Mouse (Mus musculus) cerebellum, adult 8-10 months (tissue): ENCODE data around the gene Gnl1.
A peak's percentile ranks its signal among the peaks of the same experiment; 100 is the strongest.
"Not testable (repeated sequence)": the region's sequence is repeated elsewhere in the genome, so short reads cannot be mapped to it uniquely, and the experiment has no call there.

Experiments
- DNase-seq: peaks from one replicate; pipeline ENCODE4 v3.0.0; 2022

Gene Gnl1

DNA sequence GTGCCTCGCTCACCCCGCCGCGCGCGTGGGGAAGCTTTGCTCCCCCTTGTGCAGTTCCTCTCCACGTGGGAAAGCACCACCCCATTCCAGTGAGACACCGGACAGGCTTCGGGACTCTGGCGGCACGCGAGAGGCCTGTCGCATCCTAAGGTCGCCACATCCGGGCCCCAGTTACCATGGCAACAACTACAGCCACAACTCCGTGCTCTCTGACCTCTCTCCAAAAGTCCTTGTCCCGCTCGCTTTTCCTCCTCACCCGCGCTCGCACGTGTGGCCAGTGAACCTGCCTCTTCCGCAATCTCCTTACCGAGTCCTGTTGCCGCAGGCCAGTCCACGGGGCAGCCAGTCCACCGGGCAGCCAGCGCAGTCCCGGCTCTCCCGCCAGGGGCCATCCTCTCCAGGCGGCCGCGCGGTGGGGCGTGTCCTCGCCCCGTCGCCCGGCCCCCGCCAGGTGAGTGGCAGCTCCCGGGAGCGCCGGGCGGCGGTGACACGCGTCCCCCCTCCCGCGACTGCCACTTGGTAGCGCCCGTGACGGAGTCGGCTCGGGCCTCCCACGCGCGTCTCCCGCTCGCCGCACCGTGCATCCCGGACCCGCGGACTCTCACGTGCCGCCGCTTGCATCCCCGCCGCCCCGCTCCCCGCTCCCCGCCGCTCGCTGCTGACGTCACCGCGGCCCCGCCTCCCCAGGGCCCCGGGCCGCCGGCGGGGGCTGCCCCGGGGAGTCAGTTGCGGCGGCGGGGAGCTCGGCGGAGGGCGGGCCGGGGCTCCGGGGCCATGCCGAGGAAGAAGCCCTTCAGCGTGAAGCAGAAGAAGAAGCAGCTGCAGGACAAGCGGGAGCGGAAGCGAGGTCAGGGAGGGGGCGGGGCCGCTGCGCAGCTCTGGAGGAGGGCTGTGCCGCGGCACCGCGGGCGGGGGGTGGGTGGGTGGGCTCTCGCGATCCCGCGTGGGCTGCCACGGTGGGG, at the start of gene Gnl1, which contains the start of gene Prr3:
Gene Gnl1, plus strand, starts transcription at position 451 of the 962 bp plus-strand sequence.
Gene Prr3, minus strand, starts transcription at position 836 of the 962 bp plus-strand sequence.
- DNase-seq: peak; percentile 92

- no peak for DNase-seq
Observed at GRCm38 (mm10) chr17:35930627-35931026, 49.0 kb upstream of the Gnl1 start.

DNA sequence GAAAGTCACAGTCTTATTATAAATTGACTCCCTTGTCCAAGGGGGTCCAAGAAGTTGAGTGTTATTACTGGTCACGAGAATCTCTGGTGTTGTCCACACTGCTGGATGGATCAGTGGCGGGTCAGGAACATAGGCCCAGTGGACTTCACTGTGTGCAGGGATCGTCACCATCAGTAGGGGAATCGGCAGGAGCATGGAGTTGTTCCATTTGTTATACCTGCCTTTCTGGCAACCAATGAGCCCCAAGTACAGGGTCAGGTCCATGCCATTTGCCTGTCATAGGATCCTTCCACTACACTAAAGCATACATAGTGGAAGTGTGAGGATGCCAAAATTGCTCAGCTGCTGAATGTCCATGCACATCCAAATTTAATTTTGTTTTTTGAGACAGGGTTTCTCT, 47.0 kb upstream of the Gnl1 start:
- DNase-seq: no peak

DNA sequence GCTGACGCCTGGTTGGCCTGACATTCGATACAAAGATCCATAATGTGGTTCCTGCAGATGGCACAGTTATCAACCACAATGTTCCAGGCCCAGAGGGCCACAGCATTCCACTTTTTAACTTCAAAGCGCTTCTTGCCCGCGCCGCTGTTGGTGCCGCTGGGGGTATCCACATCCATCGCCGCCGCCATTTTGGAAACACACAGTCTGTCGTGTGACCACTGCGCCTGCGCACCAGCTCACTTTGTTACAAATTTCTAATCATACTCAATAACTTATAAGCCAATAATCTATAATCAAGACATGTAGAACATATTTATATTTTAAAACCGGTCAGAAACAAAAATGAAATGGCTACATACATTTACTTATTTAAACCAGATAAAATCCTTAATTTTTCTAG, 43.9 kb upstream of the Gnl1 start:
- DNase-seq: not testable (repeated sequence)

GRCm38 (mm10) chr17:35937700-35938348, 41.8 kb upstream of the Gnl1 start:
- peak; percentile 52 for DNase-seq

- no peak for DNase-seq
Observed at GRCm38 (mm10) chr17:35939108-35939507, 40.5 kb upstream of the Gnl1 start.

- DNase-seq: no peak
Observed at GRCm38 (mm10) chr17:35939941-35940340, 39.7 kb upstream of the Gnl1 start.

DNA sequence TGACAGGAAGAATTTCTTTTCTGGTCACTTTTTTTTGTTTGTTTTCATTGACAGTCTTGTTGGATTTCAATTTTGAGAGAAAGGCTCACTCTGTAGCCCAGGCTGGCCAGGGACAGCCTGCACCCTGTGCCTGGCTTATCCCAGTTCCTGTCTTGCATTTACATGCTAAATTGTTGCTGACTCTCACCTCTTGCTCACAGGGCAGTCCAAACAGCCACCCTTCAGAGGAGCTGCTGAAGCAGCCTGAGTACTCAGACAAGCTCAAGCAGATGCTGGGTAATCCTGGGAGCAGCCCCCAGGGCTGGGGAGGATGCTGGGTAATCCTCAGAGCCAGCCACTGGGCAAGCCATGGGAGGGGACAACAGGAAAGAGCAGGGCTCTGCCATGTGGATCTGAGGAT, 28.7 kb upstream of the Gnl1 start:
- not testable (repeated sequence) for DNase-seq

- not testable (repeated sequence) for DNase-seq
Observed at GRCm38 (mm10) chr17:35952559-35952958, 27.1 kb upstream of the Gnl1 start.

DNA sequence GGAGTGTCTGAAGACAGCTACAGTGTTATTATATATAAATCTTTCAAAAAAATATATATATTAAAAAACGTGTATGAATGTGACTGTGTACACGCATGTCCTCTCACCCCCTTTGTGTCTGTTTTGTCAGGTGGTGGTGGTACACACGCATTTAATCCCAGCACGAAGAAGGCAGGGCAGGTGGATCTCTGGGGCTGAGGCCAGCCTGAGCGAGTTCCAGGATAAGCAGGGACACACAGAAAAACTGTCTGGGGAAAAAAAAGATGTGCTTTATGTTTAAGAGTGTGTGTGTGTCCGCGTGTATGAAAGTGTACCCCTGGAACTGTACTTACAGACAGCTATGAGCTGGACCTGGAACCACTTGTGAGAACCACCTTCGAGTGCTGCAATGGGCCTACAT, 25.0 kb upstream of the Gnl1 start:
- DNase-seq: no peak

GRCm38 (mm10) chr17:35958533-35959223, 21.0 kb upstream of the Gnl1 start:
- no peak for DNase-seq

DNA sequence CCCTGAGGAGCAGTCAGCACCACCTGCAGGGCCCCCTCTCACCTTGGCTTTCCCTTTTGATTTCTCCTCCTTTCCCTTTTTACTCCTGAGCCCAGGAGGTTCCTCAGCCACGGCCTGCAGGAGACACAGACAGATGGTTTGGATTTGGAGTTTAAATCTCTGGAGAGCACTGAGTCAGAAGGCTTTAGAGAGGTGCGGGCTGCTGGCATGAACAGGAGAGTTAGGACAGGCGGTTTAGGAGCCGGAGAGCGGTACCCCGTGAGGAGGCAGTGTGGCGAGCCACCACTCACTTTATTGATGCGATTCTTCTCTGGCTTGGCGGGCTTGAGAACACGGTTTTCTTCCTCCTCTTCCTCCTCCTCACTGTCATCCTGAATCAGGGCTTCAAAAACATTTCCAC, 16.4 kb upstream of the Gnl1 start:
- no peak for DNase-seq

GRCm38 (mm10) chr17:35967621-35968020, 12.0 kb upstream of the Gnl1 start:
- DNase-seq: no peak

GRCm38 (mm10) chr17:35969418-35970389, 9.9 kb upstream of the Gnl1 start, which contains the start of gene Abcf1:
TSS of gene Abcf1 (minus strand) at chr17:35969761.
- DNase-seq: peak; percentile 99

GRCm38 (mm10) chr17:35972131-35972530, 7.5 kb upstream of the Gnl1 start:
- DNase-seq: no peak

- DNase-seq: no peak
Observed at GRCm38 (mm10) chr17:35978811-35979400, 745 bp upstream of the Gnl1 start.

DNA sequence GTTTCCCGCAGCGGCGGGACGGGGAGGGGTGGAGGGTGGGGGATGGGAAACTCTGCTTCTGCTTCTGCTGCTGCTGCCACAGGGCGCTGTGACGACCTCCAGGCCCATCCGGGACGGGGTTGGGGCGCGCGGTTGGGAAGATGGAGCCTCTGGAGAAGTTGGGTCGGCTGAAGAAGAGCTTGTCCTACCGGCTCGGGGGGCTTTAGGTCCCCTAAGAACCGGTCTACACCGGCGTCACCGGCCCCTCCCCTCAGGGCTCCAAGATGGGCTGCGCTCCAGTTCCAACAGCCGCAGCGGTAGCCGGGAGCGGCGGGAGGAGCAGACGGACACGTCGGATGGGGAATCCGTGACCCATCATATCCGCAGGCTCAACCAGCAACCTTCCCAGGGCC, 708 bp downstream of the Gnl1 start:
- peak; percentile 74 for DNase-seq

GRCm38 (mm10) chr17:35981776-35982175, 2.1 kb downstream of the Gnl1 start:
- DNase-seq: no peak

- no peak for DNase-seq
Observed at GRCm38 (mm10) chr17:35991781-35992180, 12.1 kb downstream of the Gnl1 start.

GRCm38 (mm10) chr17:35993675-35994074, 14.0 kb downstream of the Gnl1 start:
- DNase-seq: peak; percentile 73

DNA sequence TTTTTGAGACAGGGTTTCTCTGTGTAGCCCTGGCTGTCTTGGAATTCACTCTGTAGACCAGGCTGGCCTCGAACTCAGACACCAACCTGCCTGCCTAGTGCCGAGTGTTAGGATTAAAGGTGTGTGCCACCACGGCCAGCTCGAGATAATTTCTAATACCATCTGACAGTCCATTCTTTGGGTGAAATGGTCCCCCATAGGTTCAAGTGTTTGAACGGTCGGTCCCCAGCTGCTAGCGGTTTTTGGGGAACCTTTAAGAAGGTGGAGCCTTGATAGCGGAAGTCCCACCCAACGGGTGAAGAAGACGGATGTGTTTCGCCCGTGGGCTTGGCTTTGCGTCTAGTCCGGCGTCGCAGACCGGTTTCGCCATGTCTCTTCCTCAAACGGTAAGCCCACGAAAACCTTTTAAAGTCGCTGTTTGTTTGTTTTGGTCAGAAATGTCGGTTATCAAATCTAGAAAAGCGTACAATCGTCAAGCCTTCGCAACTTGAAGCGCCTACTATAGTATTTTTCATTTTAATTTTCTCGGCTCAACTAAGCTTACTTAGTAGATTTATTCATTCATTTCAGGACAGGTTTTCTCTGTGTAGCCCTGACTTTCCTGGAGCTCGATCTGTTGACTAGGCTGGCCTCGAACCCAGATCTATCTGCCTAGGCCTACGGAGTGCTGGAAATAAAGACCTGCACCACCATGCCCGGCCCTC, 14.7 kb downstream of the Gnl1 start:
- peak; percentile 75 for DNase-seq
